Mouse (Mus musculus) thymus, adult 2 months (tissue): ENCODE data around the gene Cabp2.

Experiments
- CTCF ChIP-seq: fragments of 200-500 bp; IDR thresholded peaks from 2 replicates; pipeline ENCODE4 v1.5.1; 2012; ENCODE audit warnings: mild to moderate bottlenecking, control low read depth, low read length, moderate library complexity, borderline replicate concordance; ENCODE audit not compliant: control insufficient read depth, poor library complexity, insufficient read depth; ENCODE audit errors: extremely low read depth
- POLR2A ChIP-seq: fragments of 200-500 bp; IDR thresholded peaks from 2 replicates; pipeline ENCODE4 v1.6.1; 2012; ENCODE audit warnings: mild to moderate bottlenecking, low read length, control low read depth, moderate library complexity; ENCODE audit not compliant: control insufficient read depth, poor library complexity, insufficient read depth; ENCODE audit errors: extremely low read depth

DNA sequence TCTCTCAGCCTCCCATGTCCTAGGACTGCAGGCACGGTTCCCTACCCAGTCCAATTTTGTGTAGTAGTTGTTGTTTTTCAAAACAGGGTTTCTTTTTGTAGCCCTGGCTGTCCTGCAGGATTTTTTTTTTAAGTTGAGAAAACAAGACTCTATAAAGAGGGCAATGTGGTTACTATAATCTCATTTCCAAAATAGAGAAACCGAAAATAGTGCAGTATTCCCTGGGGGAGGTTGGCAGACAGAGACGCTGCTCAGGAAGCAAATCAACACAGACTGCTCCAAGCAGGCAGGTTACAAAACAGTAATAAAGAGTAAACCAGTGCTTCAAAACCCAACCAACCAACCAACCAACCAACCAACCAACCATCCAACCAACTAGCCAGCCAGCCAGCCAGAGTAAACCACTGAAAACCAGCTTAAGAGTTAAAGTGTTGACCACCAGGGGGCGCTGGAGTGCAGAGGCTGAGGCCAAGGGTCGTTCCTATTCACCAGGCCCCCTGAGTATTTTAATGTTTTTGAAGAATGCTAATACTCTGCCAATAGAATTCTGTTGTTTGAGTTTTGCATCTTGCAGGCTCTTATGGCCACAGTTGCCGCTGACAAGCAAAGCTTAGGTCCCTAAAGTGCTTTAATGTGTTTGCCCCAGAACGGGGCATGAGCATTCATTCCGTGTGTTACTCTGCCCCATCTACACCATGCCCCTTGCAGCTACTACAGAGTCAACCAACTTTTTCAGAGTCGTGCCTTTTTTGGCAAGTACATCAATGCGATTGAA is 29.4 kb upstream of the Cabp2 start:
- TF ChIP-seq POLR2A (no peak), CTCF (peak; percentile 80; the same call in 1 of the 2 replicates)
